Mouse (Mus musculus) liver, embryonic 15.5 days (tissue): ENCODE measurements around the gene Slc23a4. TPM values are rescaled to one million over a fixed set of nuclear protein-coding genes. Genes with fewer than 3 reads are reported as not detected.

Experiments used
- ATAC-seq: fragments of 200-750 bp; cut with Nextera tagmentation; 2 replicates; pipeline ENCODE4 v1.8.0; 2017; ENCODE audit warnings: moderate number of reproducible peaks, mild to moderate bottlenecking, moderate library complexity; ENCODE audit not compliant: insufficient read depth
- H3K27ac ChIP-seq: fragments of 300-500 bp; sonication (generic); replicated peaks from 2 replicates; pipeline ENCODE4 v1.5.1; 2015; ENCODE audit warnings: mild to moderate bottlenecking, inconsistent platforms
- H3K27me3 ChIP-seq: fragments of 300-500 bp; sonication (generic); 2 replicates; pipeline ENCODE4 v1.6.1; 2015; ENCODE audit warnings: mild to moderate bottlenecking, inconsistent platforms
- H3K36me3 ChIP-seq: fragments of 300-500 bp; sonication (generic); replicated peaks from 2 replicates; pipeline ENCODE4 v1.6.1; 2015; ENCODE audit warnings: moderate library complexity, mild to moderate bottlenecking, inconsistent platforms
- H3K4me1 ChIP-seq: fragments of 300-500 bp; sonication (generic); replicated peaks from 2 replicates; pipeline ENCODE4 v1.6.1; 2015; ENCODE audit warnings: inconsistent platforms
- H3K4me2 ChIP-seq: fragments of 300-500 bp; sonication (generic); 2 replicates; pipeline ENCODE4 v1.6.1; 2015; ENCODE audit warnings: moderate library complexity, mild to moderate bottlenecking, inconsistent platforms
- H3K4me3 ChIP-seq: fragments of 300-500 bp; sonication (generic); replicated peaks from 2 replicates; pipeline ENCODE4 v1.5.1; 2015; ENCODE audit warnings: mild to moderate bottlenecking, inconsistent platforms
- H3K9ac ChIP-seq: fragments of 300-500 bp; sonication (generic); 2 replicates; pipeline ENCODE4 v1.6.1; 2015; ENCODE audit warnings: moderate library complexity, mild to moderate bottlenecking, inconsistent platforms
- H3K9me3 ChIP-seq: fragments of 300-500 bp; sonication (generic); replicated peaks from 2 replicates; pipeline ENCODE4 v1.6.1; 2016; ENCODE audit warnings: inconsistent platforms
- WGBS: fragments of 180-500 bp; shearing (Covaris S2); methylation state at CpG from one replicate; pipeline ENCODE4 v1.1.7; 2015; ENCODE audit warnings: mixed read lengths; ENCODE audit not compliant: insufficient replicate concordance; 5-methylcytosine and 5-hydroxymethylcytosine counted together
- polyA plus RNA-seq: library from polyadenylated mRNA; unstranded; fragments of >200 nt; fragmentation: Nextera tagmentation; extraction: Ambion mirVana; gene quantifications from 2 replicates; pipeline ENCODE4 v1.2.1, GENCODE M21; 2015

Slc23a4 gene
- polyA plus RNA-seq, 1 experiment from 2014 or later: 0.17 TPM

DNA sequence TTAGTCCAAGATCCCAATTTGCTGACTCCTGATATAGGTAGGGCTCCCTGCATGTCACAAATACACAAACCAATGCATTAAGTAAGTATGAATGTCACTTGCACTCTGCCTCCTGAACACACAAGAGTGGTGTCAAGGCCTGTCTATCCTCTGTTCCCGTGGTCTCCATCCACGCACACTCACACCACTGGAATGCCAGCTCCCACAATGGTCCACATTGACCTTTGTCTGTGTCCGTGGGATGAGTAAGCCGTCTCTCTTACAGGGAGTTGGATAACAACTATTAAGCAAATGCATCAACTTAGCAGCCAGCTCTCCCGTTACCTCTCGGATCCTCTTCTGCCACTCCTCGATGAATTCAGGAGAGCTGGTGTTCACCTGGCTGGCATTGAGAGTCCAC is 29.1 kb downstream of the Slc23a4 start:
- no peak overlapping the region for H3K9ac ChIP-seq
- ATAC-seq: no peak

DNA sequence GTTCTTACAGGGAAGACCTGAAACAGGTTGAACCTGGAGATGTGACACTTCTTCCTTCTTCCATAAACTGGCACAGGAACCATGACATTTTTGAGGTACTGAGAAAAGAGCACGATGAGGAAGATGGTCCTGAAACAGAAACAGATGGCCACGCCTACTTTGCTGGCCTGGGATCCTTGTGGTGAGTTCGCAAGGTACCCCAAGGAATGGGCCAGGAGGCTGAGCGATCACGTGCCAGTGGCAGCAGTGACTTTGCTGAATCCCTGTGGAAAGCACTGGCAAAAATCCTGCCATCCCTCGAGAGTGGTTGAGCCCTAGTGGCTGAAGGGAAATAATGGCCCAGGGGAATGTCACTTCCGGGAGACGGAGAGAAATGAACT is 32.4 kb downstream of the Slc23a4 start:
- Histone ChIP-seq H3K27ac (no peak overlapping the region), H3K27me3 (no peaks in the 10 kb centered on the region), H3K4me2 (peak overlapping the region; percentile 57), H3K4me1 (peaks cover 6% of the 10 kb centered on the region), H3K4me3 (no peak overlapping the region), H3K36me3 (no peaks in the 10 kb centered on the region), H3K9ac (no peak overlapping the region), H3K9me3 (no peaks in the 10 kb centered on the region)
- no peak for ATAC-seq
- WGBS: 41% methylated on average over 8 of the region's 8 CpGs

More for the DNA sequence above, 29.1 kb downstream of the Slc23a4 start:
- Histone ChIP-seq H3K27ac (no peak overlapping the region), H3K9me3 (no peaks in the 10 kb centered on the region), H3K36me3 (no peaks in the 10 kb centered on the region), H3K27me3 (no peaks in the 10 kb centered on the region), H3K4me1 (peaks cover 6% of the 10 kb centered on the region), H3K4me3 (no peak overlapping the region), H3K4me2 (no peak overlapping the region)
- 67% methylated on average over 7 of the region's 7 CpGs for WGBS

DNA sequence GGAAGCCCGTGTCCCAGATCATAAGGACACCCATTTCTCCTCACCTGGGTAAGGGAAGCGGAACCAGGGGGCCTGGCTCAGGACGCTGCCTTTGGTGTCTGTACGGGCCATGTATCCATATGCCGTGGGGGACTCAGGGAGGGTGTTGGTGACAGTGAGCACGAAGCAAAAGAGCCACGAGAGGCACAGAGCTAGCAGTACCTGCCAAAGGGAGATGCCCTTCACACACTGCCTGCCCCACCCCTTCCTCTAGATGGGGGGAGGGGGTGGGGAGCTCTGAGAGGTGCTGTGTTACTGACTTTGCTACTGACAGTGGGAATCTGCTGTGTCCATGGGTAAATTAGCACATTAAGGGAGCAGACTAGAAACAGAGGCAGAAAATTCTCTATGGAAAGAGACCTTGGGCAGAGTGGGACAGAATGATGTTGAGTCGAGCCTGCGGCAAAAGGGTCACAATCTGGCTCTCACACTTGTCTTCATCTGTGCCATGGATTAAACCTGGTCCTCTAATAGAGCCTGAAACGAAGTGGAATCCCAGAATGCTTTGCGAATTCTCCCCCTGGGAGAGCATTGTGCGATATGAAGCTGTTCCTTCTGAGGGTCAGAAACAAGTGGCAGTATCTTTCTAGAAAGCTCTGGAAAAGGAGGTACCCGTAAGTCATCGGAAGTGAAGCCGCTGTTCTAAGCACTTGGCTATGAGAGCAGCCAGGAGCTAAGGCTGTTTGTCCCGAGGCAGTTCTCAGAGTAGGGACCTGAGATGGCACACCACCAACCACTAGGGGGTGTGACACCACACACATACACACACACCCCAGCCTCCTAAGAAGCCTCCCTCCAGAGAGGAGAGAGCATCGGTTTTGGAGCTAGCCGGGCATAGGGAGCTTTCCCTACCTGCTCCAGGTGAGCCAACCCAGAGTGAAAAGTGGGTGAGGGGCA is 33.0 kb downstream of the Slc23a4 start:
- Histone ChIP-seq H3K4me2 (peak overlapping the region; percentile 57), H3K27me3 (no peaks in the 10 kb centered on the region), H3K9ac (no peak overlapping the region), H3K36me3 (no peaks in the 10 kb centered on the region), H3K9me3 (no peaks in the 10 kb centered on the region), H3K4me3 (peak overlapping the region; percentile 18; the same call in 1 of the 2 replicates), H3K27ac (no peak overlapping the region), H3K4me1 (peaks cover 6% of the 10 kb centered on the region)
- ATAC-seq: peak; percentile 51; the same call in 1 of the 2 replicates
- WGBS: 44% methylated on average over 18 of the region's 18 CpGs

DNA sequence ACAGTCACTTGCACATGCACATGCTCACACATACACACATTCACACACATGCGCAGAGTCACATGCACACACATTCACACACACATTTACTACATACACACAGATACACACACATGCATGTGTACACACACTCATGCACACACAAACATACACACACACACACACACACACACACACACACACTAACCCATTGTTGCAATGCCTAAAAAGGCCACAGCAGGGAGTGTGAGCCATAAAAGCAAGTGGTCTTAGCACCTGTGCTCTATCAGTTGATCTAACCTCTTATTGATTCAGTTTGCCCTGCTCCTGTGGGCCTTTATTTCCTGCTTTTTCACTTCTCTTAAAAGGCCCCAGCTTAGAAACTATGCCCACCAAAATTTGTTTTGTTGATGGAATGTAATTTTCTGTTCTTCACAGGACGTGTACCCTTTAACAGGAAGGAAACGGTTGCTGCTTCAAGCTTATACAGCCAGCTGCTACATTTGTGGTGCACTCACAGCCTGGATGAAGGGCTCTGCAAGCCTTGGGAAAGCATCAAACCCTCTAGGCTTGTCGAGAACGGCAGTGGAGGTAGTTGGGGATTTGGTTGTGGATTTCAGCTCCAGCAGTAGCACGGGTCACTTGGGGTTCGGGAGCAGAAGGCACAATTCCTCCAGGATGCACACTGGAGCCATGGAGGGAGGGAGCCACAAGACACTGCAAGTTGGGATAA is 36.1 kb downstream of the Slc23a4 start:
- no peak for ATAC-seq
- Histone ChIP-seq H3K27ac (no peak overlapping the region), H3K27me3 (no peaks in the 10 kb centered on the region), H3K4me3 (no peak overlapping the region), H3K9me3 (no peaks in the 10 kb centered on the region), H3K9ac (no peak overlapping the region), H3K4me2 (no peak overlapping the region), H3K4me1 (peaks cover 6% of the 10 kb centered on the region), H3K36me3 (no peaks in the 10 kb centered on the region)
- 46% methylated on average over 7 of the region's 7 CpGs for WGBS

DNA sequence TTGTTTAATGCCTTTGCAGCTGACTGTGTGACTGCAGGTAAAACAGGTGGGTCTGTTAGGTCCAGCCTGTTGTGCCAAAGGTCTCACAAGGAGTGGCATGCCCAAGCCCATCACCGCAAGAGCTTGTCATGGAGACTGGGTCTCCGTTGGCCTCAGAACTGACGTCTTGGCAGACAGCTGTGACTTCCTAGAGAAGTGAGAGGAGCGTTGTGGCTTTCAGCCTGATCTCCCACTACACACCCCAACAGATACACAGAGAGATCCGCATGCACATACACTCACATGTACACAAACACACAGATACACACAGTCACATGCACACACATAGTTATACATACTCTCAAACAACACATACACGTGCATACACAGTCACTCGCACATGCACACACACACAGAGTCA is 36.7 kb downstream of the Slc23a4 start:
- 66% methylated on average over 7 of the region's 7 CpGs for WGBS
- Histone ChIP-seq H3K27ac (no peak overlapping the region), H3K9me3 (no peaks in the 10 kb centered on the region), H3K4me3 (no peak overlapping the region), H3K27me3 (no peaks in the 10 kb centered on the region), H3K9ac (no peak overlapping the region), H3K4me2 (no peak overlapping the region), H3K36me3 (no peaks in the 10 kb centered on the region), H3K4me1 (peaks cover 6% of the 10 kb centered on the region)
- ATAC-seq: no peak

DNA sequence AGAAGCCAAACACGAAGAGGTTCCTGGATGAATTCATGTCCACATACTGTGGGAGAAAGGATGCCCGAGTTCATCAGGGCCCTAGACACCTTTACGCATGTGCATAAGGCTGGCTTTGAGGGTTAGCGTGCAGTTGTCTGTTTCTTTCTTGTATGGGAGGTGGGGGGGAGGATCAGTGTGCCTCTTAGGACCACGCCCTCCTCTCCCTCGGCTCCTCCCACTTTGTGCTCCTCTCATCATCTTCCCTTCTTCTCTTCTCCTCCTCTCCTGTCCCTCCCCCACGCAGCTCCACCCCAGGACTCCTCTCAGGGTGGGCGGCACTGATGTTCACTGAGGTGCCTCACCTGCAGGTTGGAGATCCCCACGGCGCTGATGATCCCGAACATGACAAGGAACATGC is 39.7 kb downstream of the Slc23a4 start:
- no peak overlapping the region for H3K4me3 ChIP-seq
- no peak overlapping the region for H3K4me2 ChIP-seq
- no peak overlapping the region for H3K27ac ChIP-seq

DNA sequence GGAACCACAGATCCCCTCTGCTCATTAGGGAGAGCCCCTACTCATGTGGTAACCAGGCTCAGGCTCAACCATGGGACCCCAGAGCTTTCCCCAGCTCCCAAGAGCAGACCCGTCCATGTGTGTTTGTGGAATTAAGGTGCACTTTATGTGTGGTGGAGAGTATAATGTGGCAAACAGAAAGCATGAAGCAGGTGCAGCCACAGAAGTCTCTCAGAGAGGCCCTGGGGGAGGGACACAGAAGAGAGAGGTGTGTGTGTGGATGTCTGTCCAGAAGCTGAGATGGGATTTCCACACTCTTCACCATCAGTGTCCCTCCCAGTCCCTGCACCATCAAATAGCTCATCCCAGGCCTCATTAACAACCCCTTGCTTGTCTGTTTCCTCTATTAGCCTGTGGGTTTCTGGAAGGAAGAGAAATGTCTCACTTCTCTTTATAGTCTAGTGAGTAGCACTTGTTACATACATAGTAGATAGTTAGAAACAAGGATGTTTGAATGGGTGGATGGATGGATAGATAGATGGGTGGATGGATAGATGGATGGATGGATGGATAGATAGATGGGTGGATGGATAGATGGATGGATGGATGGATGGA is 41.6 kb downstream of the Slc23a4 start:
- H3K9ac ChIP-seq: no peak overlapping the region
- H3K4me2 ChIP-seq: no peak overlapping the region
- H3K9me3 ChIP-seq: no peaks in the 10 kb centered on the region
- H3K27ac ChIP-seq: no peak overlapping the region
- no peaks in the 10 kb centered on the region for H3K4me1 ChIP-seq
- no peak for ATAC-seq
- H3K36me3 ChIP-seq: no peaks in the 10 kb centered on the region
- no peak overlapping the region for H3K4me3 ChIP-seq
- 46% methylated on average over 1 of the region's 1 CpGs for WGBS
- no peaks in the 10 kb centered on the region for H3K27me3 ChIP-seq

More for the DNA sequence above, 39.7 kb downstream of the Slc23a4 start:
- no peaks in the 10 kb centered on the region for H3K9me3 ChIP-seq
- no peaks in the 10 kb centered on the region for H3K36me3 ChIP-seq
- H3K27me3 ChIP-seq: no peaks in the 10 kb centered on the region
- no peak for ATAC-seq
- WGBS: 22% methylated on average over 10 of the region's 11 CpGs
- no peak overlapping the region for H3K9ac ChIP-seq
- no peaks in the 10 kb centered on the region for H3K4me1 ChIP-seq

DNA sequence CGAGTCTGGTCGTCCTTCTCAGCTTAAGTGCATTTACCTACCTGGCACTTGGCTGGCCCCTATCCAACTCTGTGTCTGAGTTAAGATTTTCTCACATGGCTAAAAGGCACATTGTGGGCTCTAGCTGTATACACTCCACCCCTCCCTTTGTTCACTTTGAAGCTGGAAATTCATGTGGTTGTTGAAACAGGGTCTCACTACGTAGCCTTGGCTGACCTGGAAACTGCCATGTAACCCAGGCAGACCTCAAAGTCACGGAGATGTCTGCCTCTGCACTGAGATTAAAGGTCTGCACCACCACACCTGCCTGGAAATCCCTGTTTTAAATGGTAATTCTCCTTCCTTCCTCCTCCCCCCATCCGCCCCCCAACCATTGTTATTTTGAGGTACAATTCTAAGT is 44.7 kb downstream of the Slc23a4 start:
- H3K9me3 ChIP-seq: no peaks in the 10 kb centered on the region
- no peak for ATAC-seq
- H3K4me2 ChIP-seq: no peak overlapping the region
- H3K4me3 ChIP-seq: no peak overlapping the region
- H3K4me1 ChIP-seq: peaks cover 5% of the 10 kb centered on the region; the same call in 1 of the 2 replicates
- no peaks in the 10 kb centered on the region for H3K36me3 ChIP-seq
- H3K27me3 ChIP-seq: no peaks in the 10 kb centered on the region
- 46% methylated on average over 5 of the region's 5 CpGs for WGBS
- H3K27ac ChIP-seq: no peak overlapping the region
- no peak overlapping the region for H3K9ac ChIP-seq

DNA sequence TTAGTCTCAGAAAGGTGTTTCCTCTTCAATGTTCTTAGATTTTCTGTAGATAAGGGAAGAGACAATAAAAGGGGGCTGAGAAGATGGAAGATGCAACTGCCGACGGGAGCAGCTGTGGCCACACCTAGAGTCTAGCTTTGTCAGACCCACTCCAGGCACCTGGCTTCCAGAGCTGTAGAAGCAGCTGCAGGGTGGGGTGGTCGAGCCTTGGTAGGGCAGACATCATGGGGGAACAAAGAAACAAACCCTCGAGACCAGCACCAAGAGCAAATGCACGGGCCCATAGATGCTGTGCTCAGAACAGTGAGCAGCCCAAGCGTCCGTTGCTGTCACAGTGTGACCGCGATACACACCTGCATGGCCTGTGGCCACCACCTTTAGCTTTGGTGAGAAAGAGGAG is 45.8 kb downstream of the Slc23a4 start:
- no peak overlapping the region for H3K4me3 ChIP-seq

DNA sequence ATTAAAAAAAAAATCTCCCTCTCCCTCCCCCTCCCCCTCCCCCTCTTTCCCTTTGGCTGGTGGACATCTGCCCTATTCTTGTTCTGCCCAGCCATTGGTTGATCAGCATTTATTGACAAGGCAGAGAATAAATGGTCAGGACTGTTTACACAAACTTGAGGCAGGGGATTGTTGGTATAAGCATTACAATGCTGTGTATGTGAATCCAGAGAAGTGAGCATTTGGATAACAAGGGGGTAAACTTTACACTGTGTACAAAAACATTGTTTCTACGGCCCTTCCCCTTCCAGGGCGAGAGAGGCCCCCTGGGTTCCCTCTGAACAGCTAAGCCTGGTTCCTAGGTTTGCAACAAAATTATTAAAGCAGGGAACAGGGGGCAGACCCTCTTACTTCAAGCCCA is 46.7 kb downstream of the Slc23a4 start:
- Histone ChIP-seq H3K4me1 (peaks cover 5% of the 10 kb centered on the region; the same call in 1 of the 2 replicates), H3K9me3 (no peaks in the 10 kb centered on the region), H3K27me3 (no peaks in the 10 kb centered on the region), H3K9ac (no peak overlapping the region), H3K4me2 (no peak overlapping the region), H3K36me3 (no peaks in the 10 kb centered on the region), H3K4me3 (no peak overlapping the region), H3K27ac (no peak overlapping the region)
- ATAC-seq: no peak
- 63% methylated on average over 2 of the region's 2 CpGs for WGBS

More for the DNA sequence above, 45.8 kb downstream of the Slc23a4 start:
- no peaks in the 10 kb centered on the region for H3K9me3 ChIP-seq
- no peak overlapping the region for H3K9ac ChIP-seq
- 74% methylated on average over 9 of the region's 9 CpGs for WGBS
- no peaks in the 10 kb centered on the region for H3K27me3 ChIP-seq
- no peaks in the 10 kb centered on the region for H3K36me3 ChIP-seq
- no peak overlapping the region for H3K4me2 ChIP-seq
- no peak overlapping the region for H3K27ac ChIP-seq
- no peak for ATAC-seq
- H3K4me1 ChIP-seq: peaks cover 5% of the 10 kb centered on the region; the same call in 1 of the 2 replicates

DNA sequence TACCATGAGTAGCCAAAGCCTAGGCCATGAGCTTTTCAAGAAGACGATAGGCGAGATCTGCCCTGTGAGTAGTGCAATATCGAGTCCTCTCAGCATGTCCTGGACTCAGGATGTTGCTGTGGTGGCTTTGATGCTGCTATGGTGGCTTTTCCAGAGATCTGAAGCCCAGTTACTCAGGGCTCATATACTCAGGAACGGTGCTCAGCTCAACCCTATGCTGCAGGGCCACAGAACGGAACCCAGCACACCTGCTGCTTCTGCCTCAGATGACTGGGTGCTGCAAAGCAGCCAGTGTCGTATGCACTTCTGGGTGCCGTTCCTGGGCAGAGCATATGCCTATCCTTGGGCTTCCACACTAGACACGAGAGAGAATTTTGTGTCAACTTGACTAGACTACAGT is 48.8 kb downstream of the Slc23a4 start:
- no peaks in the 10 kb centered on the region for H3K36me3 ChIP-seq
- no peak for ATAC-seq
- no peaks in the 10 kb centered on the region for H3K27me3 ChIP-seq
- H3K4me2 ChIP-seq: no peak overlapping the region
- H3K4me3 ChIP-seq: no peak overlapping the region
- H3K27ac ChIP-seq: no peak overlapping the region
- 66% methylated on average over 8 of the region's 8 CpGs for WGBS
- no peaks in the 10 kb centered on the region for H3K9me3 ChIP-seq
- no peak overlapping the region for H3K9ac ChIP-seq
- peaks cover 5% of the 10 kb centered on the region; the same call in 1 of the 2 replicates for H3K4me1 ChIP-seq
